Mouse (Mus musculus) MEL (cell line): ENCODE measurements around the gene Pla2g2c. TPM values are rescaled to one million over a fixed set of nuclear protein-coding genes. Genes with fewer than 3 reads are reported as not detected.

Experiments used
- DNase-seq: peaks from one replicate; pipeline ENCODE4 v3.0.0; 2011; ENCODE audit warnings: low read depth, low spot score
- H3K27ac ChIP-seq: 2 replicates; pipeline ENCODE4 v1.5.1; 2012; ENCODE audit warnings: low read depth, mild to moderate bottlenecking, control low read depth, low read length, moderate library complexity; ENCODE audit not compliant: control insufficient read depth
- H3K27me3 ChIP-seq, 2 experiments: fragments of 150-350 bp in 1 of 2; sonication (generic) in 1 of 2; 2 replicates each; pipeline ENCODE4 v1.6.1; 2012; ENCODE audit warnings: low read length in 2 of 2, mild to moderate bottlenecking in 2 of 2, improper control_type of control experiment in 1 of 2, moderate library complexity in 1 of 2; ENCODE audit not compliant: insufficient read depth in 2 of 2, control insufficient read depth in 1 of 2
- H3K36me3 ChIP-seq, 2 experiments: 2 replicates each; pipeline ENCODE4 v1.6.1; 2012 to 2014; ENCODE audit warnings: low read length in 2 of 2, improper control_type of control experiment in 1 of 2, inconsistent platforms in 1 of 2, mild to moderate bottlenecking in 1 of 2; ENCODE audit not compliant: insufficient read depth in 2 of 2, control insufficient read depth in 1 of 2
- H3K4me1 ChIP-seq, 2 experiments: fragments of 150-350 bp in 1 of 2; sonication (generic) in 1 of 2; 2 replicates each; pipeline ENCODE4 v1.6.1; 2012; ENCODE audit warnings: low read length in 2 of 2, improper control_type of control experiment in 1 of 2, mild to moderate bottlenecking in 1 of 2; ENCODE audit not compliant: insufficient read depth in 2 of 2, control insufficient read depth in 1 of 2
- H3K4me3 ChIP-seq, 2 experiments: fragments of 150-350 bp in 1 of 2; sonication (generic) in 1 of 2; 2 replicates each; pipeline ENCODE4 v1.5.1; 2012; ENCODE audit warnings: low read depth in 2 of 2, low read length in 2 of 2, mild to moderate bottlenecking in 2 of 2, moderate library complexity in 2 of 2, control low read depth in 1 of 2, improper control_type of control experiment in 1 of 2; ENCODE audit not compliant: control insufficient read depth in 1 of 2, insufficient read depth in 1 of 2
- H3K79me2 ChIP-seq: 2 replicates; pipeline ENCODE4 v1.6.1; 2012; ENCODE audit warnings: mild to moderate bottlenecking, low read length, moderate library complexity; ENCODE audit not compliant: control insufficient read depth, poor library complexity, insufficient read depth
- H3K9ac ChIP-seq: 2 replicates; pipeline ENCODE4 v1.6.1; 2012; ENCODE audit warnings: low read depth, mild to moderate bottlenecking, control low read depth, low read length, moderate library complexity; ENCODE audit not compliant: control insufficient read depth, poor library complexity, severe bottlenecking
- H3K9me3 ChIP-seq: fragments of 150-350 bp; sonication (generic); replicated peaks from 2 replicates; pipeline ENCODE4 v1.6.1; 2012; ENCODE audit warnings: mild to moderate bottlenecking, low read length, improper control_type of control experiment, moderate library complexity; ENCODE audit not compliant: insufficient read depth
- CTCF ChIP-seq, 3 experiments: IDR thresholded peaks in 2 of 3; conservative IDR thresholded peaks in 1 of 3; 2 replicates each; pipeline ENCODE4 v1.5.1; 2011 to 2012; ENCODE audit warnings: low read length in 3 of 3, low read depth in 2 of 3, mild to moderate bottlenecking in 2 of 3, improper control_type of control experiment in 1 of 3, inconsistent platforms in 1 of 3, mixed read lengths in 1 of 3, moderate library complexity in 1 of 3; ENCODE audit not compliant: control insufficient read depth in 1 of 3, insufficient read depth in 1 of 3, poor library complexity in 1 of 3, severe bottlenecking in 1 of 3
- E2F4 ChIP-seq: IDR thresholded peaks from 2 replicates; pipeline ENCODE4 v1.6.1; 2011; ENCODE audit warnings: low read depth, low read length, improper control_type of control experiment, borderline replicate concordance
- JUND ChIP-seq: IDR thresholded peaks from 2 replicates; pipeline ENCODE4 v1.6.1; 2011; ENCODE audit warnings: low read depth, mild to moderate bottlenecking, improper control_type of control experiment, low read length
- KAT2A ChIP-seq: conservative IDR thresholded peaks from 2 replicates; pipeline ENCODE4 v1.6.1; 2012; ENCODE audit warnings: low read depth, low read length, improper control_type of control experiment, inconsistent platforms
- MAX ChIP-seq: IDR thresholded peaks from 2 replicates; pipeline ENCODE4 v1.6.1; 2011; ENCODE audit warnings: low read length, improper control_type of control experiment
- MEF2A ChIP-seq: IDR thresholded peaks from 2 replicates; pipeline ENCODE4 v1.6.1; 2014; ENCODE audit warnings: low read depth, mild to moderate bottlenecking, inconsistent platforms, low read length, improper control_type of control experiment; ENCODE audit not compliant: poor library complexity, insufficient replicate concordance, severe bottlenecking; ENCODE audit errors: extremely low read depth
- MXI1 ChIP-seq: IDR thresholded peaks from 2 replicates; pipeline ENCODE4 v1.6.1; 2011; ENCODE audit warnings: mild to moderate bottlenecking, low read depth, low read length, improper control_type of control experiment
- MYB ChIP-seq: IDR thresholded peaks from 2 replicates; pipeline ENCODE4 v1.6.1; 2011; ENCODE audit warnings: mild to moderate bottlenecking, low read depth, low read length, improper control_type of control experiment
- MYC ChIP-seq: IDR thresholded peaks from 2 replicates; pipeline ENCODE4 v1.6.1; 2011; ENCODE audit warnings: low read depth, mild to moderate bottlenecking, low read length, improper control_type of control experiment, moderate library complexity
- NELFE ChIP-seq: IDR thresholded peaks from 2 replicates; pipeline ENCODE4 v1.6.1; 2011; ENCODE audit warnings: low read depth, low read length, improper control_type of control experiment
- POLR2A ChIP-seq, 2 experiments: IDR thresholded peaks; 2 replicates each; pipeline ENCODE4 v1.6.1; 2011 to 2012; ENCODE audit warnings: low read length in 2 of 2, mild to moderate bottlenecking in 2 of 2, control low read depth in 1 of 2, improper control_type of control experiment in 1 of 2, low read depth in 1 of 2, moderate library complexity in 1 of 2; ENCODE audit not compliant: control insufficient read depth in 1 of 2, insufficient read depth in 1 of 2, poor library complexity in 1 of 2
- POLR2AphosphoS2 ChIP-seq: IDR thresholded peaks from 2 replicates; pipeline ENCODE4 v1.6.1; 2011; ENCODE audit warnings: low read length, improper control_type of control experiment
- POLR2AphosphoS5 ChIP-seq: IDR thresholded peaks from 2 replicates; pipeline ENCODE4 v1.6.1; 2012; ENCODE audit warnings: low read depth, borderline replicate concordance, mild to moderate bottlenecking, inconsistent platforms, low read length, moderate library complexity, mixed read lengths
- SIN3A ChIP-seq: IDR thresholded peaks from 2 replicates; pipeline ENCODE4 v1.6.1; 2012; ENCODE audit warnings: low read length, improper control_type of control experiment, inconsistent platforms
- SMC3 ChIP-seq: IDR thresholded peaks from 2 replicates; pipeline ENCODE4 v1.6.1; 2011; ENCODE audit warnings: low read depth, low read length, improper control_type of control experiment
- TAL1 ChIP-seq: IDR thresholded peaks from 2 replicates; pipeline ENCODE4 v1.6.1; 2012; ENCODE audit warnings: mild to moderate bottlenecking, inconsistent platforms, low read length, moderate library complexity, mixed read lengths
- UBTF ChIP-seq: IDR thresholded peaks from 2 replicates; pipeline ENCODE4 v1.6.1; 2012; ENCODE audit warnings: low read depth, mild to moderate bottlenecking, inconsistent platforms, low read length, improper control_type of control experiment, moderate library complexity, borderline replicate concordance; ENCODE audit not compliant: insufficient read depth
- USF2 ChIP-seq, 2 experiments: IDR thresholded peaks; 2 replicates each; pipeline ENCODE4 v1.6.1; 2011 to 2012; ENCODE audit warnings: improper control_type of control experiment in 2 of 2, low read length in 2 of 2, borderline replicate concordance in 1 of 2, inconsistent platforms in 1 of 2, low read depth in 1 of 2, mild to moderate bottlenecking in 1 of 2; ENCODE audit not compliant: insufficient read depth in 1 of 2
- ZC3H11A ChIP-seq: IDR thresholded peaks from 2 replicates; pipeline ENCODE4 v1.6.1; 2012; ENCODE audit warnings: low read depth, mild to moderate bottlenecking, inconsistent platforms, low read length, improper control_type of control experiment
- ZKSCAN1 ChIP-seq: IDR thresholded peaks from 2 replicates; pipeline ENCODE4 v1.6.1; 2012; ENCODE audit warnings: low read depth, mild to moderate bottlenecking, inconsistent platforms, low read length, improper control_type of control experiment, moderate library complexity
- ZMIZ1 ChIP-seq: IDR thresholded peaks from 2 replicates; pipeline ENCODE4 v1.6.1; 2012; ENCODE audit warnings: low read depth, mild to moderate bottlenecking, inconsistent platforms, low read length, improper control_type of control experiment, moderate library complexity
- polyA plus RNA-seq, 2 experiments: library from polyadenylated mRNA; stranded (reverse) in 1 of 2; unstranded in 1 of 2; fragments of >175 nt in 1 of 2; fragments of >200 nt in 1 of 2; gene quantifications; 2 replicates each; pipeline versions ENCODE4 v1.2.1 to v1.2.4; 2012; ENCODE audit warnings: low replicate concordance in 2 of 2, low read depth in 1 of 2; ENCODE audit not compliant: insufficient read length in 2 of 2, insufficient read depth in 1 of 2, missing spikeins in 1 of 2
- total RNA-seq: library from RNA; depleted of rRNA; stranded (reverse); fragments of 300-350 nt; gene quantifications from 2 replicates; pipeline ENCODE4 v1.2.3, GENCODE M21; 2012

The Pla2g2c gene
- total and polyA plus RNA-seq, 3 experiments: not detected

DNA sequence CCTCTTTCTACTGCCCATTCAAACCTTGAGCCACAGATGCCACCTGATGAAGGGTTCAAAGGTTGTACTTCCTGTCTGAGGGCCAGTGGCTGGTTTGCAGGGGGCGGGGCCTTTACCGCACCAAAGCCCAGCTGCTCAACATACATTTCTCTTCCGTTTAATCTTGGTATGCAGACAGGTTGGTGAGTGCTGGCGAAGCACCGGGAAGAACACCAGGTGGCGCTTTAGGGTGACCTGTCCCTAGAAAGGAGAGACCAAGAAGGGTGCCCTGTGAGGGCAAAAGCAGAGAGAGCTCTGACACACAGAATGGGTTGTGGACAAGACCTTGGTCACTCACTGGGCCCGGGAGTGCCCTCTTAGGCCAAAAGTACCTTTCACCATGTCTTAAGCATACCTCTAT lies 16.0 kb upstream of the Pla2g2c start:
- Histone ChIP-seq H3K27me3 (no peaks in the 10 kb centered on the region), H3K4me3 (no peak overlapping the region)
- TF ChIP-seq MYB (no peak), POLR2A (IDR thresholded peaks at IDR 0.05; ENCODE audit: control insufficient read depth in 1 of 2, insufficient read depth in 1 of 2, low read depth in 1 of 2, low read length in 2 of 2, poor library complexity in 1 of 2) (no peak), KAT2A (no peak), SIN3A (no peak), ZMIZ1 (no peak), SMC3 (no peak), ZKSCAN1 (no peak), CTCF (IDR thresholded peaks at IDR 0.05 in 2 of 3, conservative IDR thresholded peaks at IDR 0.05 in 1 of 3; ENCODE audit: control insufficient read depth in 1 of 3, insufficient read depth in 1 of 3, low read depth in 2 of 3, low read length in 3 of 3, poor library complexity in 1 of 3, severe bottlenecking in 1 of 3) (no peak), POLR2AphosphoS2 (no peak)
- TF ChIP-seq, all 39 proteins: peak for 0
- Histone ChIP-seq H3K9ac (no peak overlapping the region), H3K9me3 (no peaks in the 10 kb centered on the region), H3K27ac (no peak overlapping the region), H3K79me2 (no peaks in the 10 kb centered on the region), H3K4me1 (no peaks in the 10 kb centered on the region), H3K36me3 (no peaks in the 10 kb centered on the region)
- no peak for DNase-seq

DNA sequence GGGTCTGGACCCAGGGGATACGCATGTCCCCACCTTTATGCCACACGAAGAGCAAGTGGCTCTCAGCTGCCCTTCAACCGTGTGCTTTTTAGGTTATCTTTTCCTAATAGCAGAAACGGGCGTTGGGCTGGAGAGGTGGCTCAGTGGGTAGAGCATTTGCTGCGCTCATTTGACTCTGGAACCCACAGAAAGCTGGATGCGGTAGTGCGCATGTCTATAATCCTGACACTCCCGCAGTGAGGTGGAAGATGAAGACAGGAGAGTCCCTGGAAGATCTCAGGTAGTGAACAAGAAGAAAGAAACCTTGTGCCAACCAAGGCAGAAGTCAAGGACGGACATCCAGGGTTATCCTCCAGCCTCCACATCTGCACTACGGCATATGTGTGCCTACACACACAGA lies 15.3 kb upstream of the Pla2g2c start:
- H3K36me3 ChIP-seq: no peaks in the 10 kb centered on the region
- no peaks in the 10 kb centered on the region for H3K79me2 ChIP-seq
- no peak for DNase-seq
- no peak overlapping the region for H3K9ac ChIP-seq
- no peaks in the 10 kb centered on the region for H3K27me3 ChIP-seq
- H3K9me3 ChIP-seq: no peaks in the 10 kb centered on the region
- no peak overlapping the region for H3K27ac ChIP-seq
- no peak overlapping the region for H3K4me3 ChIP-seq
- H3K4me1 ChIP-seq: no peaks in the 10 kb centered on the region
- TF ChIP-seq MYB (no peak), CTCF (IDR thresholded peaks at IDR 0.05 in 2 of 3, conservative IDR thresholded peaks at IDR 0.05 in 1 of 3; ENCODE audit: control insufficient read depth in 1 of 3, insufficient read depth in 1 of 3, low read depth in 2 of 3, low read length in 3 of 3, poor library complexity in 1 of 3, severe bottlenecking in 1 of 3) (no peak), MEF2A (no peak), USF2 (IDR thresholded peaks at IDR 0.05; ENCODE audit: borderline replicate concordance in 1 of 2, insufficient read depth in 1 of 2, low read depth in 1 of 2, low read length in 2 of 2) (no peak), UBTF (no peak), NELFE (no peak)

GRCm38 (mm10) chr4:138709944-138710343 lies 14.6 kb upstream of the Pla2g2c start:
- no peak for TF ChIP-seq MYC
- no peak for TF ChIP-seq ZC3H11A
- no peak for TF ChIP-seq MYB
- no peak for TF ChIP-seq SIN3A
- TF ChIP-seq USF2 (IDR thresholded peaks at IDR 0.05; ENCODE audit: borderline replicate concordance in 1 of 2, insufficient read depth in 1 of 2, low read depth in 1 of 2, low read length in 2 of 2): no peak
- no peak for TF ChIP-seq POLR2AphosphoS5
- TF ChIP-seq TAL1: no peak
- TF ChIP-seq POLR2AphosphoS2: no peak
- no peak for TF ChIP-seq E2F4
- no peak for TF ChIP-seq JUND
- no peak for TF ChIP-seq KAT2A
- TF ChIP-seq MAX: no peak
- no peak for TF ChIP-seq MXI1
- no peak for DNase-seq
- no peak overlapping the region for H3K27ac ChIP-seq
- no peak overlapping the region for H3K4me3 ChIP-seq
- no peaks in the 10 kb centered on the region for H3K4me1 ChIP-seq
- no peaks in the 10 kb centered on the region for H3K27me3 ChIP-seq
- H3K36me3 ChIP-seq: no peaks in the 10 kb centered on the region
- no peaks in the 10 kb centered on the region for H3K79me2 ChIP-seq
- H3K9ac ChIP-seq: no peak overlapping the region
- H3K9me3 ChIP-seq: no peaks in the 10 kb centered on the region
